Mouse (Mus musculus): ENCODE measurements around the gene Gm49336.

Gene Gm49336

GRCm38 (mm10) chr14:60251281-60252003 lies at the start of gene Gm49336, which contains the start of gene Nupl1:
Gene Gm49336 (minus strand): TSS chr14:60251507.
Gene Nupl1 (minus strand): TSS chr14:60251431.
- peak; percentile 98 for DNase-seq (ENCODE audit: low read depth, low spot score)

- DNase-seq (ENCODE audit: low read depth, low spot score) = no peak
These were observed 49.7 kb upstream of the Gm49336 start for GRCm38 (mm10) chr14:60301024-60301423.

- DNase-seq (ENCODE audit: low read depth, low spot score) = no peak
These were observed 49.1 kb upstream of the Gm49336 start for GRCm38 (mm10) chr14:60300224-60300991.

- no peak for DNase-seq (ENCODE audit: low read depth, low spot score)
These were observed 44.2 kb upstream of the Gm49336 start for GRCm38 (mm10) chr14:60295531-60295930.

GRCm38 (mm10) chr14:60290363-60290762 lies 39.1 kb upstream of the Gm49336 start:
- DNase-seq (ENCODE audit: low read depth, low spot score) = no peak

- DNase-seq (ENCODE audit: low read depth, low spot score) = no peak
These were observed 35.0 kb upstream of the Gm49336 start for GRCm38 (mm10) chr14:60286194-60286863.

- no peak for DNase-seq (ENCODE audit: low read depth, low spot score)
These were observed 24.3 kb upstream of the Gm49336 start for GRCm38 (mm10) chr14:60275301-60276276.

GRCm38 (mm10) chr14:60273346-60273745 lies 22.0 kb upstream of the Gm49336 start:
- DNase-seq (ENCODE audit: low read depth, low spot score) = no peak

GRCm38 (mm10) chr14:60269333-60269732 lies 18.0 kb upstream of the Gm49336 start:
- DNase-seq (ENCODE audit: low read depth, low spot score) = no peak

GRCm38 (mm10) chr14:60264990-60265876 lies 13.9 kb upstream of the Gm49336 start, which contains the start of gene Mtmr6:
Gene Mtmr6 (plus strand): TSS chr14:60265228.
- peak; percentile 96 for DNase-seq (ENCODE audit: low read depth, low spot score)

GRCm38 (mm10) chr14:60262316-60262715 lies 11.0 kb upstream of the Gm49336 start:
- no peak for DNase-seq (ENCODE audit: low read depth, low spot score)

GRCm38 (mm10) chr14:60257851-60258250 lies 6.5 kb upstream of the Gm49336 start:
- no peak for DNase-seq (ENCODE audit: low read depth, low spot score)

GRCm38 (mm10) chr14:60257101-60257500 lies 5.8 kb upstream of the Gm49336 start:
- no peak for DNase-seq (ENCODE audit: low read depth, low spot score)

- no peak for DNase-seq (ENCODE audit: low read depth, low spot score)
These were observed 5.0 kb upstream of the Gm49336 start for GRCm38 (mm10) chr14:60256356-60256755.

GRCm38 (mm10) chr14:60254774-60255173 lies 3.5 kb upstream of the Gm49336 start:
- no peak for DNase-seq (ENCODE audit: low read depth, low spot score)

GRCm38 (mm10) chr14:60253466-60253865 lies 2.2 kb upstream of the Gm49336 start:
- no peak for DNase-seq (ENCODE audit: low read depth, low spot score)

GRCm38 (mm10) chr14:60252004-60253000 lies 995 bp upstream of the Gm49336 start:
- DNase-seq (ENCODE audit: low read depth, low spot score) = no peak

GRCm38 (mm10) chr14:60250879-60251278 lies 428 bp downstream of the Gm49336 start:
- no peak for DNase-seq (ENCODE audit: low read depth, low spot score)

- no peak for DNase-seq (ENCODE audit: low read depth, low spot score)
These were observed 941 bp downstream of the Gm49336 start for GRCm38 (mm10) chr14:60250366-60250765.

All from brain, embryonic 18.5 days (tissue).